In the genomic region with DNA sequence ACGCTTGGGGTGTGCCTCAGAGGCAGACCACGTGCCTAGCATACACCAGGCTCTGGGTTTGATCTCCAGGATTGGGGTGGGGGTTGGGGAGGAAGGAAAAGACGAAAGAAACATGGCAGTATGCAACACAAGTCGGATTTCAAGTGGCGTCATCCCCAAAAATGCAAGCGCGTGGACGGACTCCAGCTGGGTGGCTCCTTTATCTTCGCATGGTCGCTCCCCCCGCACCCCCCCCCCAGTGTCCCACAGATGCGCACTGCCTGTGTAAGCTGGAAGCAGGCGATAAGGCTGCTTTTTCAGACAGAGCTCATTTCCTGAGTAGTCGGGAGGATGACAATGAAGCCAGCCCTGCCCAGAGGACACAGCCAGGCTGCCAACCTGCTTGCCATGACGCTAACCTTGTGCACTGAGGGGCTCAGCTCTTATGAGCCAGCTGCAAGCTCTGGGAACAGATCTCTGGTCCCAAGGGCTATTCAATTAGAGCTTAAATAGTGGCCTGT, we compare ENCODE assay signal across 9 mouse cellular contexts. TPM values are rescaled to one million over a fixed set of nuclear protein-coding genes. Genes with fewer than 3 reads are reported as not detected.
DNase-seq lines count a peak whose midpoint lies in the region; ATAC-seq and TF ChIP-seq lines count a peak whose summit lies in the region.
"Had no signal": no experiment of that assay in that cellular context is flagged by ENCODE, and none has a peak within 500 bp of the region (broad histone marks: within the 10 kb centered on the region; RNA-seq: fewer than 3 reads in every experiment).

No protein-coding gene starts in this region.

- no peak overlapping the region for H3K9ac ChIP-seq in heart, embryonic 15.5 days
- no peak overlapping the region for H3K9ac ChIP-seq in limb, embryonic 12.5 days (replicated peaks)
- H3K9ac ChIP-seq in neural tube, embryonic 15.5 days (replicated peaks), result peak overlapping the region; percentile 100; the same call in 1 of the 2 replicates
- H3K9ac ChIP-seq: limb, embryonic 15.5 days had no signal

- no peaks in the 10 kb centered on the region for H3K27me3 ChIP-seq in heart, embryonic 15.5 days
- H3K27me3 ChIP-seq in limb, embryonic 12.5 days, result no peaks in the 10 kb centered on the region
- no peaks in the 10 kb centered on the region for H3K27me3 ChIP-seq in neural tube, embryonic 15.5 days (replicated peaks)
- H3K27me3 ChIP-seq in cerebellum, adult 2 months (ENCODE audit: control insufficient read depth, insufficient read depth, low read length), result no peaks in the 10 kb centered on the region
- H3K27me3 ChIP-seq: limb, embryonic 15.5 days had no signal

- H3K27ac ChIP-seq in heart, embryonic 15.5 days, result peak overlapping the region; percentile 51
- no peak overlapping the region for H3K27ac ChIP-seq in limb, embryonic 12.5 days
- peak overlapping the region; percentile 33; the same call in 1 of the 2 replicates for H3K27ac ChIP-seq in neural tube, embryonic 15.5 days (replicated peaks)
- H3K27ac ChIP-seq in cerebellum, adult 2 months (ENCODE audit: insufficient read depth, low read length), result no peak overlapping the region
- H3K27ac ChIP-seq: limb, embryonic 15.5 days had no signal

- H3K9me3 ChIP-seq in heart, embryonic 15.5 days (replicated peaks), result no peaks in the 10 kb centered on the region
- no peaks in the 10 kb centered on the region for H3K9me3 ChIP-seq in limb, embryonic 12.5 days
- no peaks in the 10 kb centered on the region for H3K9me3 ChIP-seq in neural tube, embryonic 15.5 days (replicated peaks)
- H3K9me3 ChIP-seq: limb, embryonic 15.5 days had no signal

- no peak for TF ChIP-seq POLR2A in cerebellum, adult 2 months (IDR thresholded peaks at IDR 0.05; ENCODE audit: borderline replicate concordance, insufficient read depth, low read length)

- no peak for ATAC-seq in heart, embryonic 15.5 days (replicated peaks; ENCODE audit: insufficient number of reproducible peaks, insufficient read depth, low FRiP score, low read depth)
- ATAC-seq in limb, embryonic 12.5 days (ENCODE audit: insufficient number of reproducible peaks, insufficient read depth, low FRiP score, low TSS enrichment, low read depth), result no peak
- no peak for ATAC-seq in neural tube, embryonic 15.5 days (ENCODE audit: low FRiP score)

- DNase-seq in thymus, postnatal 14 days, result peak; percentile 19
- DNase-seq in thymus, adult 18-20 months, result no peak
- no peak for DNase-seq in cerebellum, adult 2 months
- DNase-seq in cerebellum, adult 8-10 months, result no peak
- DNase-seq in natural killer cell, adult 2 months (ENCODE audit: low spot score in 2 of 2), result no peak

- TF ChIP-seq CTCF in cerebellum, adult 2 months (IDR thresholded peaks at IDR 0.05; ENCODE audit: borderline replicate concordance, insufficient read depth, low read depth, low read length), result no peak

- no peaks in the 10 kb centered on the region for H3K36me3 ChIP-seq in heart, embryonic 15.5 days
- peaks cover 50% of the 10 kb centered on the region for H3K36me3 ChIP-seq in limb, embryonic 12.5 days
- peaks cover 8% of the 10 kb centered on the region; the same call in 1 of the 2 replicates for H3K36me3 ChIP-seq in neural tube, embryonic 15.5 days

- H3K4me1 ChIP-seq in heart, embryonic 15.5 days (replicated peaks), result peaks cover 85% of the 10 kb centered on the region
- peaks cover 71% of the 10 kb centered on the region for H3K4me1 ChIP-seq in limb, embryonic 12.5 days (replicated peaks)
- peaks cover 86% of the 10 kb centered on the region for H3K4me1 ChIP-seq in neural tube, embryonic 15.5 days
- peaks cover 38% of the 10 kb centered on the region for H3K4me1 ChIP-seq in cerebellum, adult 2 months (ENCODE audit: control insufficient read depth, insufficient read depth, low read length)

- WGBS in heart, embryonic 15.5 days, result 56% methylated on average over 15 of the region's 15 CpGs
- WGBS in limb, embryonic 12.5 days, result 92% methylated on average over 15 of the region's 15 CpGs
- WGBS in neural tube, embryonic 15.5 days, result 58% methylated on average over 15 of the region's 15 CpGs
- WGBS in cerebellum, adult 2 months, result 55% methylated on average over 15 of the region's 15 CpGs

- H3K4me2 ChIP-seq in heart, embryonic 15.5 days, result no peak overlapping the region; the same call in 1 of the 2 replicates
- 0 out of 2 replicates have a peak overlapping the region, but pooled peaks have one; percentile 6 for H3K4me2 ChIP-seq in limb, embryonic 12.5 days
- H3K4me2 ChIP-seq in neural tube, embryonic 15.5 days, result peak overlapping the region; percentile 97
- H3K4me2 ChIP-seq: limb, embryonic 15.5 days had no signal

- no peak overlapping the region for H3K4me3 ChIP-seq in heart, embryonic 15.5 days
- H3K4me3 ChIP-seq in limb, embryonic 12.5 days (replicated peaks), result no peak overlapping the region
- H3K4me3 ChIP-seq in neural tube, embryonic 15.5 days (replicated peaks), result 0 out of 2 replicates have a peak overlapping the region, but pooled peaks have one; percentile 12
- H3K4me3 ChIP-seq in cerebellum, adult 2 months (replicated peaks; ENCODE audit: insufficient read depth, low read depth, low read length), result no peak overlapping the region
- H3K4me3 ChIP-seq: limb, embryonic 15.5 days had no signal

RNA-seq across cellular contexts. Expression of gene Ttyh3, which starts 4.1 kb away (rescaled TPM):
- 20.3 and 28.9 TPM in 2 replicates for polyA plus RNA-seq in heart, embryonic 15.5 days (2015; fragmentation: Nextera tagmentation; extraction: Ambion mirVana)
- 48.8 and 58.0 TPM in 2 replicates for polyA plus RNA-seq in limb, embryonic 12.5 days (2016; fragmentation: Nextera tagmentation; extraction: Ambion mirVana)
- polyA plus RNA-seq in neural tube, embryonic 15.5 days (2015; fragmentation: Nextera tagmentation; extraction: Ambion mirVana), result 58.8 and 63.9 TPM in 2 replicates
- 86.0 and 96.1 TPM in 2 replicates for polyA plus RNA-seq in cerebellum, adult 2 months (2012; rRNA removed)

RNA-seq across cellular contexts. Expression of gene Lfng, which starts 37.6 kb away (rescaled TPM):
- polyA plus RNA-seq in heart, embryonic 15.5 days (2015; fragmentation: Nextera tagmentation; extraction: Ambion mirVana), result 5.0 and 7.9 TPM in 2 replicates
- 10.3 and 10.8 TPM in 2 replicates for polyA plus RNA-seq in limb, embryonic 12.5 days (2016; fragmentation: Nextera tagmentation; extraction: Ambion mirVana)
- polyA plus RNA-seq in neural tube, embryonic 15.5 days (2015; fragmentation: Nextera tagmentation; extraction: Ambion mirVana), result 16.7 and 19.4 TPM in 2 replicates
- 48.7 and 53.4 TPM in 2 replicates for polyA plus RNA-seq in cerebellum, adult 2 months (2012; rRNA removed)

RNA-seq across cellular contexts. Expression of gene Iqce, which starts 57.4 kb away (rescaled TPM):
- 8.2 and 10.0 TPM in 2 replicates for polyA plus RNA-seq in heart, embryonic 15.5 days (2015; fragmentation: Nextera tagmentation; extraction: Ambion mirVana)
- polyA plus RNA-seq in limb, embryonic 12.5 days (2016; fragmentation: Nextera tagmentation; extraction: Ambion mirVana), result 26.0 and 28.8 TPM in 2 replicates
- polyA plus RNA-seq in neural tube, embryonic 15.5 days (2015; fragmentation: Nextera tagmentation; extraction: Ambion mirVana), result 25.5 and 26.2 TPM in 2 replicates
- polyA plus RNA-seq in cerebellum, adult 2 months (2012; rRNA removed), result 33.7 and 40.1 TPM in 2 replicates

Comparison
In these comparisons a context has a peak if more than half of its experiments do, and no peak if none do; other contexts are left out.
1. H3K27ac ChIP-seq: peak in heart, embryonic 15.5 days (single experiment) and neural tube, embryonic 15.5 days (single experiment); none in limb, embryonic 12.5 days (single experiment) and cerebellum, adult 2 months (single experiment).